ENCODE assay signal across 26 mouse cellular contexts in genomic region chr15:99634702-99635101, GRCm38 (mm10). TPM values are rescaled to one million over a fixed set of nuclear protein-coding genes. Genes with fewer than 3 reads are reported as not detected.
DNase-seq lines count a peak whose midpoint lies in the region; ATAC-seq and TF ChIP-seq lines count a peak whose summit lies in the region.
"Had no signal": no experiment of that assay in that cellular context is flagged by ENCODE, and none has a peak within 500 bp of the region (broad histone marks: within the 10 kb centered on the region; RNA-seq: fewer than 3 reads in every experiment).

No protein-coding gene starts in this region.

- no peak overlapping the region for H3K4me3 ChIP-seq in G1E (ENCODE audit: low read depth, low read length)
- H3K4me3 ChIP-seq in hindbrain, embryonic 14.5 days (replicated peaks; ENCODE audit: low read length) = no peak overlapping the region
- H3K4me3 ChIP-seq: embryonic facial prominence, embryonic 13.5 days; embryonic facial prominence, embryonic 15.5 days; erythroblast, embryonic 14.5 days; forebrain, embryonic 10.5 days; forebrain, embryonic 12.5 days had no signal

- H3K4me1 ChIP-seq in G1E (ENCODE audit: insufficient read depth, low read depth, low read length) = peaks cover 28% of the 10 kb centered on the region
- H3K4me1 ChIP-seq in hindbrain, embryonic 14.5 days (replicated peaks; ENCODE audit: control insufficient read depth, insufficient read depth, low read length) = peaks cover 15% of the 10 kb centered on the region
- H3K4me1 ChIP-seq: embryonic facial prominence, embryonic 13.5 days; forebrain, embryonic 10.5 days; forebrain, embryonic 12.5 days had no signal

- ATAC-seq in G1E (ENCODE audit: extremely low read depth, insufficient number of reproducible peaks, low FRiP score, poor library complexity, severe bottlenecking) = peak; percentile 54; the same call in 1 of the 2 replicates
- peak; percentile 27; the same call in 1 of the 2 replicates for ATAC-seq in granulocyte monocyte progenitor cell, adult 5-6 weeks (replicated peaks; ENCODE audit: poor library complexity, severe bottlenecking)
- peak; percentile 34; the same call in 1 of the 2 replicates for ATAC-seq in megakaryocyte progenitor cell, adult 5-6 weeks (replicated peaks; ENCODE audit: poor library complexity)
- no peak for ATAC-seq in hindbrain, embryonic 14.5 days (ENCODE audit: low FRiP score)
- ATAC-seq: forebrain, embryonic 14.5 days; forebrain, embryonic 16.5 days had no signal

- peak; percentile 32 for DNase-seq in G1E (ENCODE audit: low spot score)
- no peak for DNase-seq in heart, adult 8-10 months (ENCODE audit: low spot score)
- no peak for DNase-seq in hindbrain, embryonic 14.5 days (ENCODE audit: low spot score)
- DNase-seq: adrenal gland, adult 2 months; adrenal gland, postnatal 10 days; adrenal gland, postnatal 25 days; cerebellum, adult 11 months; cerebellum, adult 18-20 months; cerebellum, adult 8-10 months; cerebellum, adult 9-11 months; cerebellum, postnatal 14 days; cerebellum, postnatal 36 days; embryo, embryonic 11 days had no signal

- H3K27me3 ChIP-seq in G1E (ENCODE audit: insufficient read depth, low read length) = no peaks in the 10 kb centered on the region
- H3K27me3 ChIP-seq in hindbrain, embryonic 14.5 days (ENCODE audit: control insufficient read depth, insufficient read depth, low read length) = no peaks in the 10 kb centered on the region
- H3K27me3 ChIP-seq: embryonic facial prominence, embryonic 13.5 days; embryonic facial prominence, embryonic 15.5 days; forebrain, embryonic 12.5 days had no signal

- peaks cover 92% of the 10 kb centered on the region for H3K36me3 ChIP-seq in G1E (replicated peaks)
- H3K36me3 ChIP-seq in hindbrain, embryonic 14.5 days (replicated peaks; ENCODE audit: control insufficient read depth, insufficient read depth) = peaks cover 45% of the 10 kb centered on the region

- H3K9ac ChIP-seq in hindbrain, embryonic 14.5 days = no peak overlapping the region
- H3K9ac ChIP-seq: embryonic facial prominence, embryonic 13.5 days; embryonic facial prominence, embryonic 15.5 days; forebrain, embryonic 12.5 days had no signal

- H3K4me2 ChIP-seq in hindbrain, embryonic 14.5 days (replicated peaks) = no peak overlapping the region
- H3K4me2 ChIP-seq: embryonic facial prominence, embryonic 13.5 days; embryonic facial prominence, embryonic 15.5 days; forebrain, embryonic 12.5 days had no signal

- no peak overlapping the region for H3K27ac ChIP-seq in hindbrain, embryonic 14.5 days
- H3K27ac ChIP-seq: embryonic facial prominence, embryonic 13.5 days; embryonic facial prominence, embryonic 15.5 days; forebrain, embryonic 10.5 days; forebrain, embryonic 12.5 days had no signal

- H3K9me3 ChIP-seq in G1E (replicated peaks) = peaks cover 3% of the 10 kb centered on the region; the same call in 1 of the 2 replicates
- H3K9me3 ChIP-seq in hindbrain, embryonic 14.5 days (ENCODE audit: control insufficient read depth, low read length) = no peaks in the 10 kb centered on the region
- H3K9me3 ChIP-seq: embryonic facial prominence, embryonic 13.5 days; embryonic facial prominence, embryonic 15.5 days; forebrain, embryonic 12.5 days had no signal

- TF ChIP-seq CTCF in G1E (IDR thresholded peaks at IDR 0.05; ENCODE audit: low read depth, low read length) = no peak

- WGBS in hindbrain, embryonic 14.5 days = 94% methylated on average over 7 of the region's 7 CpGs

RNA-seq across cellular contexts. Expression of gene Racgap1, which starts 16.8 kb away (rescaled TPM):
- 132 and 189 TPM in 2 replicates for total RNA-seq in G1E (2014; fragmentation: Nextera tagmentation)
- total RNA-seq in G1E (2017) = 71.7 and 81.3 TPM in 2 replicates
- 21.4 and 35.6 TPM in 2 replicates for polyA plus RNA-seq in G1E (2012)
- total RNA-seq in granulocyte monocyte progenitor cell, adult 5-6 weeks (2014; fragmentation: Nextera tagmentation) = 47.0 and 75.5 TPM in 2 replicates
- 76.4 and 80.0 TPM in 2 replicates for total RNA-seq in granulocyte monocyte progenitor cell, adult 5-6 weeks (2017)
- 61.7 and 69.9 TPM in 2 replicates for total RNA-seq in megakaryocyte progenitor cell, adult 5-6 weeks (2015)
- total RNA-seq in megakaryocyte progenitor cell, adult 5-6 weeks (2017) = 69.1 and 69.4 TPM in 2 replicates
- total RNA-seq in heart, adult 8-10 months (2022) = 1 to 10 TPM in 1 of 4 experiments, under 1 TPM in 3; 0.46 to 1.6 (median 0.99) TPM
- polyA plus RNA-seq in hindbrain, embryonic 14.5 days (2014; fragmentation: Nextera tagmentation; extraction: Ambion mirVana) = 44.9 and 51.3 TPM in 2 replicates

RNA-seq across cellular contexts. Expression of gene Aqp6, which starts 33.5 kb away (rescaled TPM):
- not detected in 2 replicates for total RNA-seq in G1E (2014; fragmentation: Nextera tagmentation)
- total RNA-seq in G1E (2017) = 0.12 TPM in 1 of 2 replicates, not detected in the other
- polyA plus RNA-seq in G1E (2012) = not detected in 2 replicates
- not detected in 2 replicates for total RNA-seq in granulocyte monocyte progenitor cell, adult 5-6 weeks (2014; fragmentation: Nextera tagmentation)
- total RNA-seq in granulocyte monocyte progenitor cell, adult 5-6 weeks (2017) = not detected in 2 replicates
- not detected in 2 replicates for total RNA-seq in megakaryocyte progenitor cell, adult 5-6 weeks (2015)
- total RNA-seq in megakaryocyte progenitor cell, adult 5-6 weeks (2017) = not detected in 2 replicates
- under 1 TPM in 2 of 4 experiments, not detected in 2; 0.17 to 0.41 TPM for total RNA-seq in heart, adult 8-10 months (2022)
- 0.77 and 1.2 TPM in 2 replicates for polyA plus RNA-seq in hindbrain, embryonic 14.5 days (2014; fragmentation: Nextera tagmentation; extraction: Ambion mirVana)
- total RNA-seq: adrenal gland, adult 2 months; adrenal gland, postnatal 10 days; adrenal gland, postnatal 25 days; common myeloid progenitor, adult 5-6 weeks had no signal
- polyA plus RNA-seq: adrenal gland, adult 2 months; C2C12; embryonic facial prominence, embryonic 11.5 days; embryonic facial prominence, embryonic 13.5 days; embryonic facial prominence, embryonic 15.5 days; erythroblast, embryonic 14.5 days; forebrain, embryonic 10.5 days; forebrain, embryonic 12.5 days; forebrain, embryonic 16.5 days had no signal

RNA-seq across cellular contexts. Expression of gene Asic1, which starts 35.5 kb away (rescaled TPM):
- total RNA-seq in G1E (2014; fragmentation: Nextera tagmentation) (not detected in 2 replicates), G1E (2017) (0.22 and 0.41 TPM in 2 replicates)
- not detected in 2 replicates for polyA plus RNA-seq in G1E (2012)
- total RNA-seq in granulocyte monocyte progenitor cell, adult 5-6 weeks (2014; fragmentation: Nextera tagmentation) = not detected in 2 replicates
- total RNA-seq in granulocyte monocyte progenitor cell, adult 5-6 weeks (2017) = not detected in 2 replicates
- total RNA-seq in megakaryocyte progenitor cell, adult 5-6 weeks (2015) = not detected in 2 replicates
- not detected in 2 replicates for total RNA-seq in megakaryocyte progenitor cell, adult 5-6 weeks (2017)
- total RNA-seq in heart, adult 8-10 months (2022) = under 1 TPM; 0.14 to 0.56 (median 0.35) TPM
- 49.7 and 51.7 TPM in 2 replicates for polyA plus RNA-seq in hindbrain, embryonic 14.5 days (2014; fragmentation: Nextera tagmentation; extraction: Ambion mirVana)
- total RNA-seq: common myeloid progenitor, adult 5-6 weeks had no signal
- polyA plus RNA-seq: erythroblast, embryonic 14.5 days had no signal

RNA-seq across cellular contexts. Expression of gene Aqp5, which starts 44.1 kb away (rescaled TPM):
- total RNA-seq in G1E (2014; fragmentation: Nextera tagmentation) (not detected in 2 replicates), G1E (2017) (0.44 TPM in 1 of 2 replicates, not detected in the other)
- not detected in 2 replicates for polyA plus RNA-seq in G1E (2012)
- not detected in 2 replicates for total RNA-seq in granulocyte monocyte progenitor cell, adult 5-6 weeks (2014; fragmentation: Nextera tagmentation)
- not detected in 2 replicates for total RNA-seq in granulocyte monocyte progenitor cell, adult 5-6 weeks (2017)
- not detected in 2 replicates for total RNA-seq in megakaryocyte progenitor cell, adult 5-6 weeks (2015)
- not detected in 2 replicates for total RNA-seq in megakaryocyte progenitor cell, adult 5-6 weeks (2017)
- total RNA-seq in heart, adult 8-10 months (2022) = under 1 TPM in 3 of 4 experiments, not detected in 1; 0.26 to 0.57 (median 0.37) TPM
- 0.42 and 1.4 TPM in 2 replicates for polyA plus RNA-seq in hindbrain, embryonic 14.5 days (2014; fragmentation: Nextera tagmentation; extraction: Ambion mirVana)
- total RNA-seq: common myeloid progenitor, adult 5-6 weeks had no signal
- polyA plus RNA-seq: embryonic facial prominence, embryonic 11.5 days; erythroblast, embryonic 14.5 days; forebrain, embryonic 10.5 days had no signal

RNA-seq across cellular contexts. Expression of gene Aqp2, which starts 55.8 kb away (rescaled TPM):
- total RNA-seq in G1E (2014; fragmentation: Nextera tagmentation) (not detected in 2 replicates), G1E (2017) (0.11 TPM in 1 of 2 replicates, not detected in the other)
- not detected in 2 replicates for polyA plus RNA-seq in G1E (2012)
- total RNA-seq in granulocyte monocyte progenitor cell, adult 5-6 weeks (2014; fragmentation: Nextera tagmentation) = not detected in 2 replicates
- not detected in 2 replicates for total RNA-seq in granulocyte monocyte progenitor cell, adult 5-6 weeks (2017)
- not detected in 2 replicates for total RNA-seq in megakaryocyte progenitor cell, adult 5-6 weeks (2015)
- total RNA-seq in megakaryocyte progenitor cell, adult 5-6 weeks (2017) = not detected in 2 replicates
- total RNA-seq in heart, adult 8-10 months (2022) = not detected
- not detected in 2 replicates for polyA plus RNA-seq in hindbrain, embryonic 14.5 days (2014; fragmentation: Nextera tagmentation; extraction: Ambion mirVana)
- total RNA-seq: common myeloid progenitor, adult 5-6 weeks; ES-E14 had no signal
- polyA plus RNA-seq: embryonic facial prominence, embryonic 11.5 days; embryonic facial prominence, embryonic 13.5 days; embryonic facial prominence, embryonic 15.5 days; erythroblast, embryonic 14.5 days; forebrain, embryonic 10.5 days; forebrain, embryonic 12.5 days; forebrain, embryonic 14.5 days; forebrain, embryonic 16.5 days had no signal

Comparison
In these comparisons a context has a peak if more than half of its experiments do, and no peak if none do; other contexts are left out.
1. RNA of gene Racgap1, which starts 16.8 kb away (total RNA-seq): 71.7 to 189 TPM in G1E, 47.0 to 80.0 TPM in granulocyte monocyte progenitor cell, adult 5-6 weeks and 61.7 to 69.9 TPM in megakaryocyte progenitor cell, adult 5-6 weeks; 0.46 to 1.6 TPM in heart, adult 8-10 months; every median in the first group is over 10 times any median in the second.